Mouse (Mus musculus) hindbrain, embryonic 12.5 days (tissue): ENCODE data around the gene 2310061I04Rik. TPM values are rescaled to one million over a fixed set of nuclear protein-coding genes. Genes with fewer than 3 reads are reported as not detected.

Source experiments
- ATAC-seq: fragments of 200-750 bp; cut with Nextera tagmentation; 2 replicates; pipeline ENCODE4 v1.8.0; 2017; ENCODE audit warnings: moderate TSS enrichment; ENCODE audit not compliant: low FRiP score
- H3K27ac ChIP-seq: fragments of 300-500 bp; sonication (generic); 2 replicates; pipeline ENCODE4 v1.5.1; 2016; ENCODE audit warnings: mild to moderate bottlenecking
- H3K27me3 ChIP-seq: fragments of 300-500 bp; sonication (generic); 2 replicates; pipeline ENCODE4 v1.6.1; 2016; ENCODE audit warnings: mild to moderate bottlenecking
- H3K36me3 ChIP-seq: fragments of 300-500 bp; sonication (generic); 2 replicates; pipeline ENCODE4 v1.6.1; 2016; ENCODE audit warnings: mild to moderate bottlenecking
- H3K4me1 ChIP-seq: fragments of 300-500 bp; sonication (generic); 2 replicates; pipeline ENCODE4 v1.6.1; 2016
- H3K4me2 ChIP-seq: fragments of 300-500 bp; sonication (generic); replicated peaks from 2 replicates; pipeline ENCODE4 v1.6.1; 2016; ENCODE audit warnings: mild to moderate bottlenecking
- H3K4me3 ChIP-seq: fragments of 300-500 bp; sonication (generic); 2 replicates; pipeline ENCODE4 v1.5.1; 2016; ENCODE audit warnings: mild to moderate bottlenecking
- H3K9ac ChIP-seq: fragments of 300-500 bp; sonication (generic); 2 replicates; pipeline ENCODE4 v1.6.1; 2016; ENCODE audit warnings: mild to moderate bottlenecking, moderate library complexity
- H3K9me3 ChIP-seq: fragments of 300-500 bp; sonication (generic); replicated peaks from 2 replicates; pipeline ENCODE4 v1.6.1; 2016; ENCODE audit warnings: mild to moderate bottlenecking
- WGBS: fragments of 180-500 bp; shearing (Covaris S2); methylation state at CpG from one replicate; pipeline ENCODE4 v1.1.7; 2016; 5-methylcytosine and 5-hydroxymethylcytosine counted together
- polyA plus RNA-seq: library from polyadenylated mRNA; unstranded; fragments of >200 nt; fragmentation: Nextera tagmentation; extraction: Ambion mirVana; gene quantifications from 2 replicates; pipeline ENCODE4 v1.2.1, GENCODE M21; 2016

The 2310061I04Rik gene
- polyA plus RNA-seq, 1 experiment from 2014 or later = 28.7 TPM

- 73% methylated on average over 5 of the region's 5 CpGs for WGBS
- Histone ChIP-seq H3K4me2 (peak overlapping the region; percentile 89; the same call in 1 of the 2 replicates), H3K4me1 (peaks cover 27% of the 10 kb centered on the region), H3K36me3 (peaks cover 30% of the 10 kb centered on the region), H3K27me3 (no peaks in the 10 kb centered on the region), H3K27ac (peak overlapping the region; percentile 99), H3K4me3 (no peak overlapping the region), H3K9me3 (no peaks in the 10 kb centered on the region), H3K9ac (no peak overlapping the region; the same call in 1 of the 2 replicates)
- ATAC-seq = no peak
Observed at GRCm38 (mm10) chr17:35920862-35921562, 23.8 kb upstream of the 2310061I04Rik start.

GRCm38 (mm10) chr17:35920384-35920783 is 23.2 kb upstream of the 2310061I04Rik start:
- H3K4me3 ChIP-seq = no peak overlapping the region
- 86% methylated on average over 1 of the region's 1 CpGs for WGBS
- H3K36me3 ChIP-seq = peaks cover 25% of the 10 kb centered on the region
- no peak overlapping the region for H3K9ac ChIP-seq
- no peak for ATAC-seq
- peak overlapping the region; percentile 89 for H3K4me2 ChIP-seq
- no peaks in the 10 kb centered on the region for H3K27me3 ChIP-seq
- peaks cover 30% of the 10 kb centered on the region for H3K4me1 ChIP-seq
- H3K9me3 ChIP-seq = no peaks in the 10 kb centered on the region
- H3K27ac ChIP-seq = peak overlapping the region; percentile 99

GRCm38 (mm10) chr17:35919864-35920301 is 22.7 kb upstream of the 2310061I04Rik start:
- H3K4me3 ChIP-seq = peak overlapping the region; percentile 65
- no peaks in the 10 kb centered on the region for H3K9me3 ChIP-seq
- H3K4me1 ChIP-seq = peaks cover 35% of the 10 kb centered on the region
- H3K4me2 ChIP-seq = peak overlapping the region; percentile 89
- peak overlapping the region; percentile 99 for H3K27ac ChIP-seq
- WGBS = 51% methylated on average over 6 of the region's 6 CpGs
- H3K9ac ChIP-seq = peak overlapping the region; percentile 96
- H3K36me3 ChIP-seq = peaks cover 20% of the 10 kb centered on the region
- H3K27me3 ChIP-seq = no peaks in the 10 kb centered on the region
- no peak for ATAC-seq

GRCm38 (mm10) chr17:35919060-35919715 is 22.0 kb upstream of the 2310061I04Rik start:
- peak overlapping the region; percentile 89 for H3K4me2 ChIP-seq
- peak overlapping the region; percentile 96 for H3K9ac ChIP-seq
- 14% methylated on average over 7 of the region's 7 CpGs for WGBS
- H3K27ac ChIP-seq = peak overlapping the region; percentile 99
- H3K9me3 ChIP-seq = no peaks in the 10 kb centered on the region
- peak overlapping the region; percentile 65 for H3K4me3 ChIP-seq
- H3K4me1 ChIP-seq = peaks cover 37% of the 10 kb centered on the region
- peaks cover 15% of the 10 kb centered on the region for H3K36me3 ChIP-seq
- peak; percentile 44 for ATAC-seq
- no peaks in the 10 kb centered on the region for H3K27me3 ChIP-seq

GRCm38 (mm10) chr17:35918276-35919059 is 21.2 kb upstream of the 2310061I04Rik start:
- H3K27me3 ChIP-seq = no peaks in the 10 kb centered on the region
- no peaks in the 10 kb centered on the region for H3K9me3 ChIP-seq
- no peak for ATAC-seq
- H3K4me2 ChIP-seq = peak overlapping the region; percentile 89
- WGBS = under 1% methylated on average over 11 of the region's 11 CpGs
- peak overlapping the region; percentile 65 for H3K4me3 ChIP-seq
- H3K36me3 ChIP-seq = peaks cover 11% of the 10 kb centered on the region; the same call in 1 of the 2 replicates
- H3K4me1 ChIP-seq = peaks cover 37% of the 10 kb centered on the region
- H3K27ac ChIP-seq = peak overlapping the region; percentile 99
- H3K9ac ChIP-seq = peak overlapping the region; percentile 96

GRCm38 (mm10) chr17:35917463-35918251 is 20.4 kb upstream of the 2310061I04Rik start:
- H3K27me3 ChIP-seq = no peaks in the 10 kb centered on the region
- peaks cover 13% of the 10 kb centered on the region; the same call in 1 of the 2 replicates for H3K36me3 ChIP-seq
- H3K4me1 ChIP-seq = peaks cover 37% of the 10 kb centered on the region
- H3K9ac ChIP-seq = peak overlapping the region; percentile 96
- ATAC-seq = 0 out of 2 replicates have a peak, but pooled peaks have one; percentile 1
- H3K4me3 ChIP-seq = peak overlapping the region; percentile 65
- H3K27ac ChIP-seq = peak overlapping the region; percentile 99
- under 1% methylated on average over 13 of the region's 13 CpGs for WGBS
- H3K4me2 ChIP-seq = peak overlapping the region; percentile 89
- no peaks in the 10 kb centered on the region for H3K9me3 ChIP-seq

GRCm38 (mm10) chr17:35917143-35917462 is 19.9 kb upstream of the 2310061I04Rik start:
- Histone ChIP-seq H3K27me3 (no peaks in the 10 kb centered on the region), H3K9ac (peak overlapping the region; percentile 96), H3K4me2 (peak overlapping the region; percentile 89), H3K4me3 (peak overlapping the region; percentile 65), H3K9me3 (no peaks in the 10 kb centered on the region), H3K36me3 (peaks cover 17% of the 10 kb centered on the region; the same call in 1 of the 2 replicates), H3K27ac (peak overlapping the region; percentile 99), H3K4me1 (peaks cover 35% of the 10 kb centered on the region)
- WGBS = 0% methylated on average over 8 of the region's 8 CpGs
- ATAC-seq = no peak

GRCm38 (mm10) chr17:35916297-35917142 is 19.3 kb upstream of the 2310061I04Rik start, which contains the start of the genes Mrps18b and Ppp1r10:
Gene Mrps18b, minus strand, starts transcription at chr17:35916389.
Gene Ppp1r10, plus strand, starts transcription at chr17:35916434.
- peak within 1 kb of the TSS; percentile 65 for H3K4me3 ChIP-seq
- peak within 1 kb of the TSS; percentile 96 for H3K9ac ChIP-seq
- peak within 1 kb of the TSS; percentile 89 for H3K4me2 ChIP-seq
- peaks cover 32% of the 10 kb centered on the region for H3K4me1 ChIP-seq
- peak within 1 kb of the TSS; percentile 99 for H3K27ac ChIP-seq
- no peaks in the 10 kb centered on the region for H3K9me3 ChIP-seq
- ATAC-seq = peak; percentile 94
- H3K36me3 ChIP-seq = peaks cover 21% of the 10 kb centered on the region; the same call in 1 of the 2 replicates
- no peaks in the 10 kb centered on the region for H3K27me3 ChIP-seq
- under 1% methylated on average over 83 of the region's 83 CpGs for WGBS

- peaks cover 29% of the 10 kb centered on the region; the same call in 1 of the 2 replicates for H3K36me3 ChIP-seq
- H3K4me3 ChIP-seq = peak overlapping the region; percentile 65
- H3K27me3 ChIP-seq = no peaks in the 10 kb centered on the region
- 3% methylated on average over 28 of the region's 28 CpGs for WGBS
- ATAC-seq = no peak
- peak overlapping the region; percentile 96 for H3K9ac ChIP-seq
- H3K4me1 ChIP-seq = peaks cover 26% of the 10 kb centered on the region
- H3K4me2 ChIP-seq = peak overlapping the region; percentile 69
- peak overlapping the region; percentile 99; the same call in 1 of the 2 replicates for H3K27ac ChIP-seq
- no peaks in the 10 kb centered on the region for H3K9me3 ChIP-seq
Observed at GRCm38 (mm10) chr17:35915538-35916296, 18.5 kb upstream of the 2310061I04Rik start.

- no peak for ATAC-seq
- no peak overlapping the region for H3K27ac ChIP-seq
- H3K27me3 ChIP-seq = no peaks in the 10 kb centered on the region
- H3K9ac ChIP-seq = no peak overlapping the region
- peak overlapping the region; percentile 69; the same call in 1 of the 2 replicates for H3K4me2 ChIP-seq
- peak overlapping the region; percentile 65; the same call in 1 of the 2 replicates for H3K4me3 ChIP-seq
- 86% methylated on average over 6 of the region's 6 CpGs for WGBS
- peaks cover 19% of the 10 kb centered on the region for H3K4me1 ChIP-seq
- no peaks in the 10 kb centered on the region for H3K9me3 ChIP-seq
- peaks cover 29% of the 10 kb centered on the region; the same call in 1 of the 2 replicates for H3K36me3 ChIP-seq
Observed at GRCm38 (mm10) chr17:35914975-35915374, 17.7 kb upstream of the 2310061I04Rik start.
